Mouse (Mus musculus) olfactory bulb, adult 2 months (tissue): ENCODE results near the gene Scg3.

Source experiments
- CTCF ChIP-seq: fragments of 200-500 bp; IDR thresholded peaks from 2 replicates; pipeline ENCODE4 v1.5.1; 2012; ENCODE audit warnings: low read depth, mild to moderate bottlenecking, low read length, moderate library complexity; ENCODE audit not compliant: insufficient read depth
- POLR2A ChIP-seq: fragments of 200-500 bp; IDR thresholded peaks from 2 replicates; pipeline ENCODE4 v1.6.1; 2012; ENCODE audit warnings: mild to moderate bottlenecking, low read depth, low read length, moderate library complexity; ENCODE audit not compliant: insufficient read depth

DNA sequence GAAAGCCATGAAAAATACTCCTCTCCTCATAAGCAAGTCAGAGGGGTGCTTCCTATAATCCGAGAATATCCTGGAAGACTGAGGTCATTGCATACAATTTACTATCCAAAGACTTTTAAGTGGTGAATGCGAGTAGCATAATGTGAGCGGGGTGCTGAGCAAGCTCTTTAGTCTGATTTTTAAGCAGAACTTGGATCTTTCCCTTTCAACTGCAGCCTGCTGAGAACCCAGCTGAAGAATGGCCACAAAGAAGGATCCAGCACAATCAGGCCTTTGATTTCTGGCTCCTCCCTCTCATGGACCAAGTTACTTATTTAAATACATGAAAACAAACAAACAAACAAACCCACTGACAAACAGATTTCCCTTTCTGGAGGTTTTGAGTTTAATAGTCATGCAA, 916 bp upstream of the Scg3 start:
- TF ChIP-seq POLR2A (no peak), CTCF (no peak)
